20 mouse cellular contexts compared by ENCODE assay signal in genomic region chr10:83038166-83038565, GRCm38 (mm10). TPM values are rescaled to one million over a fixed set of nuclear protein-coding genes. Genes with fewer than 3 reads are reported as not detected.
A peak's percentile ranks its signal among the peaks of the same experiment; 100 is the strongest.
DNase-seq lines count a peak whose midpoint lies in the region; TF ChIP-seq lines count a peak whose summit lies in the region.
"Had no signal": no experiment of that assay in that cellular context is flagged by ENCODE, and none has a peak within 500 bp of the region (broad histone marks: within the 10 kb centered on the region; RNA-seq: fewer than 3 reads in every experiment).

No protein-coding gene starts in this region.

- intact Hi-C loops in heart, adult 2 months (cut with DNase I): no loop called here

- H3K4me1 ChIP-seq in heart, adult 2 months (ENCODE audit: control insufficient read depth, insufficient read depth, low read length): peaks cover 6% of the 10 kb centered on the region

- peaks cover 21% of the 10 kb centered on the region for H3K79me2 ChIP-seq in C2C12 (ENCODE audit: control insufficient read depth, insufficient read depth)
- no peaks in the 10 kb centered on the region for H3K79me2 ChIP-seq in heart, adult 2 months (replicated peaks; ENCODE audit: control insufficient read depth, insufficient read depth, low read length)

- H3K4me3 ChIP-seq in C2C12 (ENCODE audit: insufficient read depth, poor library complexity, severe bottlenecking): no peak overlapping the region
- no peak overlapping the region for H3K4me3 ChIP-seq in heart, adult 2 months
- H3K4me3 ChIP-seq: embryonic facial prominence, embryonic 15.5 days; forebrain, embryonic 10.5 days; heart, embryonic 15.5 days; hindbrain, embryonic 10.5 days; neural tube, embryonic 13.5 days had no signal

- WGBS in heart, adult 2 months: 92% methylated on average over 9 of the region's 9 CpGs

- peak; percentile 44 for DNase-seq in layer of hippocampus, adult 9-11 months
- DNase-seq in layer of hippocampus, adult 18-20 months (ENCODE audit: low spot score in 2 of 2): no peak
- DNase-seq in frontal cortex, postnatal 36 days (ENCODE audit: low spot score in 2 of 2): peak; percentile 61 to 79
- DNase-seq in right cerebral cortex, postnatal 10 days (ENCODE audit: low spot score in 2 of 2): peak; percentile 59 to 70
- no peak for DNase-seq in heart, adult 8-10 months (ENCODE audit: low spot score)
- DNase-seq in yolk sac, embryonic 10.5 days (ENCODE audit: low spot score): no peak
- no peak for DNase-seq in heart, adult 2 months
- DNase-seq: B cell, adult 2 months; embryo, embryonic 11 days; heart, adult 11 months; kidney, adult 9 months; lung, adult 18-20 months; lung, postnatal 36 days; spleen, adult 18-20 months had no signal

- H3K27me3 ChIP-seq in C2C12 (ENCODE audit: control insufficient read depth, insufficient read depth, insufficient read length): no peaks in the 10 kb centered on the region
- no peaks in the 10 kb centered on the region for H3K27me3 ChIP-seq in heart, adult 2 months (ENCODE audit: control insufficient read depth, insufficient read depth, low read length)
- H3K27me3 ChIP-seq: embryonic facial prominence, embryonic 15.5 days; heart, embryonic 15.5 days; neural tube, embryonic 13.5 days had no signal

- no peak overlapping the region for H3K9ac ChIP-seq in heart, adult 2 months (ENCODE audit: low read depth, low read length)
- H3K9ac ChIP-seq: embryonic facial prominence, embryonic 15.5 days; heart, embryonic 15.5 days had no signal

- H3K36me3 ChIP-seq in C2C12 (ENCODE audit: control insufficient read depth, insufficient read depth): no peaks in the 10 kb centered on the region
- 0 out of 2 replicates have a peak, but pooled peaks cover 4% of the 10 kb centered on the region for H3K36me3 ChIP-seq in heart, adult 2 months (ENCODE audit: control insufficient read depth, insufficient read depth, low read length)
- H3K36me3 ChIP-seq: embryonic facial prominence, embryonic 15.5 days; forebrain, embryonic 10.5 days; heart, embryonic 15.5 days; hindbrain, embryonic 10.5 days; neural tube, embryonic 13.5 days had no signal

- H3ac ChIP-seq in C2C12 (ENCODE audit: control insufficient read depth, insufficient read length, low read depth): no peak overlapping the region

- no peaks in the 10 kb centered on the region for H3K79me3 ChIP-seq in C2C12 (ENCODE audit: low read depth)

- no peak for TF ChIP-seq POLR2A in heart, adult 2 months (IDR thresholded peaks at IDR 0.05; ENCODE audit: insufficient read depth, low read depth, low read length)

- TF ChIP-seq CTCF in C2C12 (IDR thresholded peaks at IDR 0.05; ENCODE audit: control insufficient read depth, insufficient read depth, insufficient read length): no peak
- no peak for TF ChIP-seq CTCF in heart, adult 2 months (IDR thresholded peaks at IDR 0.05)

- no peak for TF ChIP-seq EP300 in heart, adult 2 months (IDR thresholded peaks at IDR 0.05; ENCODE audit: insufficient read depth, low read depth, low read length)

- no peak overlapping the region for H3K27ac ChIP-seq in heart, adult 2 months
- H3K27ac ChIP-seq: embryonic facial prominence, embryonic 15.5 days; forebrain, embryonic 10.5 days; heart, embryonic 15.5 days; neural tube, embryonic 13.5 days had no signal

TF ChIP-seq in C2C12, 6 proteins besides CTCF, POLR2A, EP300 and RAD21:
- TF ChIP-seq CEBPB (IDR thresholded peaks at IDR 0.05; ENCODE audit: low read depth) (peak; percentile 95), USF1 (IDR thresholded peaks at IDR 0.05; ENCODE audit: low read depth) (no peak)

RNA-seq across cellular contexts. Expression of gene Chst11, which starts 52.9 kb away (rescaled TPM):
- total RNA-seq in layer of hippocampus, adult 18-20 months (2021): 10 to 100 TPM; 51.1 to 51.9 TPM
- 15.9 TPM for polyA plus RNA-seq in C2C12 (2012; fragmentation: generic; extraction: Trizol)
- total RNA-seq in heart, adult 8-10 months (2022): 1 to 10 TPM; 2.1 to 3.1 (median 2.7) TPM
- 1 to 10 TPM; 3.1 to 3.2 TPM for total RNA-seq in heart, adult 2 months (2021)
- 4.5 and 6.8 TPM in 2 replicates for polyA plus RNA-seq in heart, adult 2 months (2012; rRNA removed)

Comparison
In these comparisons a context has a peak if more than half of its experiments do, and no peak if none do; other contexts are left out.
1. DNase-seq: peak in layer of hippocampus, adult 9-11 months (single experiment), frontal cortex, postnatal 36 days (2 of 2) and right cerebral cortex, postnatal 10 days (2 of 2); none in layer of hippocampus, adult 18-20 months (0 of 2), heart, adult 8-10 months (single experiment), yolk sac, embryonic 10.5 days (single experiment) and heart, adult 2 months (0 of 2).
2. RNA of gene Chst11, which starts 52.9 kb away (total RNA-seq): 51.1 to 51.9 TPM in layer of hippocampus, adult 18-20 months; 3.1 to 3.2 TPM in heart, adult 2 months and 2.1 to 3.1 TPM in heart, adult 8-10 months; every median in the first group is over 10 times any median in the second.